In the genomic region with DNA sequence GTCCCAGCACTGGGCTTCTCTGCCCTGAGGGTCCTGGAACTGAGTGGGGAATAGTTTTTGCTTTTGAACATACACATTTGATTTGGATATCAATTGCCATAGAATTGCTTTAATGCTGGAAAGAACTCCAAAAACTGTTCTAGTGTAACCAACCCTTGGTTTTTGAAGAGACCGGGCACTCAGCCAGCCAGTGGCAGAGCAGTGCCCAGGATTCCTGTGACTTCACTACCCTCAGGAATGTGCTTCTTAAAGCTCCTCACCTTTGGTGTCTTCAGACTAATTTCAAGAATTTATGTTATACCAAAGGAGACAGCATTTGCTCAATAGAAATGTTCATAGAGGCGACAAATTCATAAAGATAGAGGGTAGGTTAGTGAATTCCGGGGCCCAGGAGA, we compare ENCODE assay signal across 9 mouse cellular contexts. TPM values are rescaled to one million over a fixed set of nuclear protein-coding genes. Genes with fewer than 3 reads are reported as not detected.
DNase-seq lines count a peak whose midpoint lies in the region; ATAC-seq and TF ChIP-seq lines count a peak whose summit lies in the region.
"Had no signal": no experiment of that assay in that cellular context is flagged by ENCODE, and none has a peak within 500 bp of the region (broad histone marks: within the 10 kb centered on the region; RNA-seq: fewer than 3 reads in every experiment).

No protein-coding gene starts in this region.

- no peak overlapping the region for H3K4me3 ChIP-seq in liver, adult 2 months (ENCODE audit: insufficient read depth, low read depth, low read length)
- H3K4me3 ChIP-seq in embryonic fibroblast, embryonic 13.5 days (ENCODE audit: insufficient read depth, low read length), result peak overlapping the region; percentile 36
- no peak overlapping the region for H3K4me3 ChIP-seq in kidney, embryonic 14.5 days (ENCODE audit: low read length)
- no peak overlapping the region for H3K4me3 ChIP-seq in midbrain, embryonic 13.5 days (replicated peaks)
- no peak overlapping the region for H3K4me3 ChIP-seq in thymus, adult 2 months (ENCODE audit: control insufficient read depth, insufficient read depth, low read length)

- peaks cover 12% of the 10 kb centered on the region; the same call in 1 of the 2 replicates for H3K79me2 ChIP-seq in liver, adult 2 months (ENCODE audit: control insufficient read depth, insufficient read depth, low read length)

- ATAC-seq in kidney, embryonic 14.5 days (ENCODE audit: low FRiP score, low TSS enrichment), result no peak
- no peak for ATAC-seq in midbrain, embryonic 13.5 days

- peak overlapping the region; percentile 60; the same call in 1 of the 2 replicates for H3K27ac ChIP-seq in liver, adult 2 months (replicated peaks; ENCODE audit: insufficient read depth, low read depth, low read length)
- H3K27ac ChIP-seq in embryonic fibroblast, embryonic 13.5 days (ENCODE audit: insufficient read depth, low read length), result peak overlapping the region; percentile 97
- peak overlapping the region; percentile 92 for H3K27ac ChIP-seq in kidney, embryonic 14.5 days (ENCODE audit: low read depth, low read length)
- H3K27ac ChIP-seq in midbrain, embryonic 13.5 days, result 0 out of 2 replicates have a peak overlapping the region, but pooled peaks have one; percentile 67
- H3K27ac ChIP-seq in thymus, adult 2 months (ENCODE audit: control insufficient read depth, insufficient read depth, low read length), result no peak overlapping the region

- H3K9ac ChIP-seq in liver, adult 2 months (ENCODE audit: low read depth, low read length), result no peak overlapping the region
- H3K9ac ChIP-seq in kidney, embryonic 14.5 days (ENCODE audit: low read depth, low read length), result no peak overlapping the region
- H3K9ac ChIP-seq in midbrain, embryonic 13.5 days (replicated peaks), result no peak overlapping the region

- no peak for TF ChIP-seq POLR2A in liver, adult 2 months (IDR thresholded peaks at IDR 0.05; ENCODE audit: extremely low read depth, insufficient read depth, low read length)
- no peak for TF ChIP-seq POLR2A in embryonic fibroblast, embryonic 13.5 days (IDR thresholded peaks at IDR 0.05; ENCODE audit: low read depth, low read length)
- TF ChIP-seq POLR2A in thymus, adult 2 months (IDR thresholded peaks at IDR 0.05; ENCODE audit: control insufficient read depth, extremely low read depth, insufficient read depth, low read length, poor library complexity), result no peak

- WGBS in liver, adult 2 months, result 87% methylated on average over 3 of the region's 3 CpGs
- 72% methylated on average over 3 of the region's 3 CpGs for WGBS in kidney, embryonic 14.5 days
- 69% methylated on average over 3 of the region's 3 CpGs for WGBS in midbrain, embryonic 13.5 days
- 94% methylated on average over 3 of the region's 3 CpGs for WGBS in thymus, adult 2 months

- H3K27me3 ChIP-seq in liver, adult 2 months (ENCODE audit: control insufficient read depth, insufficient read depth, low read length), result no peaks in the 10 kb centered on the region
- H3K27me3 ChIP-seq in kidney, embryonic 14.5 days (ENCODE audit: control insufficient read depth, insufficient read depth, low read length), result no peaks in the 10 kb centered on the region
- H3K27me3 ChIP-seq in midbrain, embryonic 13.5 days, result no peaks in the 10 kb centered on the region
- no peaks in the 10 kb centered on the region for H3K27me3 ChIP-seq in thymus, adult 2 months (ENCODE audit: control insufficient read depth, insufficient read depth, low read length)

- no peak for TF ChIP-seq CTCF in liver, adult 2 months (IDR thresholded peaks at IDR 0.05; ENCODE audit: low read depth, low read length)
- no peak for TF ChIP-seq CTCF in embryonic fibroblast, embryonic 13.5 days (IDR thresholded peaks at IDR 0.05; ENCODE audit: borderline replicate concordance, insufficient read depth, low read length)
- TF ChIP-seq CTCF in thymus, adult 2 months (IDR thresholded peaks at IDR 0.05; ENCODE audit: borderline replicate concordance, control insufficient read depth, extremely low read depth, insufficient read depth, low read length, poor library complexity), result no peak

- no peaks in the 10 kb centered on the region for H3K9me3 ChIP-seq in kidney, embryonic 14.5 days (ENCODE audit: control insufficient read depth, low read length)
- no peaks in the 10 kb centered on the region for H3K9me3 ChIP-seq in midbrain, embryonic 13.5 days

- H3K36me3 ChIP-seq in liver, adult 2 months (ENCODE audit: control insufficient read depth, insufficient read depth, low read length), result no peaks in the 10 kb centered on the region; the same call in 1 of the 2 replicates
- H3K36me3 ChIP-seq in kidney, embryonic 14.5 days (ENCODE audit: control insufficient read depth, insufficient read depth, low read length), result peaks cover 3% of the 10 kb centered on the region; the same call in 1 of the 2 replicates
- H3K36me3 ChIP-seq in midbrain, embryonic 13.5 days, result no peaks in the 10 kb centered on the region
- no peaks in the 10 kb centered on the region for H3K36me3 ChIP-seq in thymus, adult 2 months (ENCODE audit: control insufficient read depth, insufficient read depth, low read length)

- H3K4me2 ChIP-seq in kidney, embryonic 14.5 days (replicated peaks; ENCODE audit: low read depth, low read length), result no peak overlapping the region; the same call in 1 of the 2 replicates
- H3K4me2 ChIP-seq in midbrain, embryonic 13.5 days (replicated peaks), result no peak overlapping the region

- no peak for DNase-seq in liver, adult 2 months (ENCODE audit: extremely low read depth, low read depth, low spot score)
- DNase-seq in liver, result no peak
- no peak for DNase-seq in thymus, adult 2 months
- DNase-seq in spleen, adult 18-20 months, result no peak
- no peak for DNase-seq in right cerebral cortex, postnatal 36 days (ENCODE audit: low spot score in 2 of 2)

- H3K4me1 ChIP-seq in liver, adult 2 months (ENCODE audit: control insufficient read depth, insufficient read depth, low read length), result peaks cover 6% of the 10 kb centered on the region
- peaks cover 13% of the 10 kb centered on the region; the same call in 1 of the 2 replicates for H3K4me1 ChIP-seq in embryonic fibroblast, embryonic 13.5 days (ENCODE audit: control insufficient read depth, insufficient read depth, low read length)
- peaks cover 56% of the 10 kb centered on the region for H3K4me1 ChIP-seq in kidney, embryonic 14.5 days (ENCODE audit: control insufficient read depth, insufficient read depth, low read length)
- H3K4me1 ChIP-seq in midbrain, embryonic 13.5 days (replicated peaks), result peaks cover 18% of the 10 kb centered on the region
- H3K4me1 ChIP-seq in thymus, adult 2 months (replicated peaks; ENCODE audit: control insufficient read depth, insufficient read depth, low read length), result peaks cover 4% of the 10 kb centered on the region; the same call in 1 of the 2 replicates

RNA-seq across cellular contexts. Expression of a gene that starts 33.1 kb away (rescaled TPM):
- total RNA-seq in liver, adult 2 months (2014; rRNA removed), result 2.5 and 5.3 TPM in 2 replicates
- polyA plus RNA-seq in liver, adult 2 months (2012; rRNA removed), result 5.1 and 5.8 TPM in 2 replicates
- 88.3 and 103 TPM in 2 replicates for polyA plus RNA-seq in embryonic fibroblast, embryonic 13.5 days (2011; ENCODE audit: insufficient read length, low read depth, missing spikeins)
- 7.8 and 11.5 TPM in 2 replicates for polyA plus RNA-seq in kidney, embryonic 14.5 days (2014; fragmentation: Nextera tagmentation; extraction: Ambion mirVana)
- polyA plus RNA-seq in midbrain, embryonic 13.5 days (2015; fragmentation: Nextera tagmentation; extraction: Ambion mirVana), result 0.89 and 1.7 TPM in 2 replicates
- polyA plus RNA-seq in thymus, adult 2 months (2012; rRNA removed), result 6.5 and 8.8 TPM in 2 replicates

RNA-seq across cellular contexts. Expression of a gene that starts 37.9 kb away (rescaled TPM):
- not detected in 2 replicates for total RNA-seq in liver, adult 2 months (2014; rRNA removed)
- not detected in 2 replicates for polyA plus RNA-seq in liver, adult 2 months (2012; rRNA removed)
- not detected in 2 replicates for polyA plus RNA-seq in embryonic fibroblast, embryonic 13.5 days (2011; ENCODE audit: insufficient read length, low read depth, missing spikeins)
- polyA plus RNA-seq in kidney, embryonic 14.5 days (2014; fragmentation: Nextera tagmentation; extraction: Ambion mirVana), result not detected in 2 replicates
- 0.12 and 0.28 TPM in 2 replicates for polyA plus RNA-seq in midbrain, embryonic 13.5 days (2015; fragmentation: Nextera tagmentation; extraction: Ambion mirVana)
- 0.12 TPM in 1 of 2 replicates, not detected in the other for polyA plus RNA-seq in thymus, adult 2 months (2012; rRNA removed)
- polyA plus RNA-seq: large intestine, adult 2 months had no signal
